Mouse (Mus musculus) Muller cell, postnatal 12 days (primary cell): ENCODE results near the gene Zfp637.
"Not testable (repeated sequence)": the region's sequence is repeated elsewhere in the genome, so short reads cannot be mapped to it uniquely, and the experiment has no call there.

ENCODE experiments used
- DNase-seq: peaks from one replicate; pipeline ENCODE4 v3.0.0-alpha.2; 2015; ENCODE audit errors: inconsistent ontology term

The Zfp637 gene

DNA sequence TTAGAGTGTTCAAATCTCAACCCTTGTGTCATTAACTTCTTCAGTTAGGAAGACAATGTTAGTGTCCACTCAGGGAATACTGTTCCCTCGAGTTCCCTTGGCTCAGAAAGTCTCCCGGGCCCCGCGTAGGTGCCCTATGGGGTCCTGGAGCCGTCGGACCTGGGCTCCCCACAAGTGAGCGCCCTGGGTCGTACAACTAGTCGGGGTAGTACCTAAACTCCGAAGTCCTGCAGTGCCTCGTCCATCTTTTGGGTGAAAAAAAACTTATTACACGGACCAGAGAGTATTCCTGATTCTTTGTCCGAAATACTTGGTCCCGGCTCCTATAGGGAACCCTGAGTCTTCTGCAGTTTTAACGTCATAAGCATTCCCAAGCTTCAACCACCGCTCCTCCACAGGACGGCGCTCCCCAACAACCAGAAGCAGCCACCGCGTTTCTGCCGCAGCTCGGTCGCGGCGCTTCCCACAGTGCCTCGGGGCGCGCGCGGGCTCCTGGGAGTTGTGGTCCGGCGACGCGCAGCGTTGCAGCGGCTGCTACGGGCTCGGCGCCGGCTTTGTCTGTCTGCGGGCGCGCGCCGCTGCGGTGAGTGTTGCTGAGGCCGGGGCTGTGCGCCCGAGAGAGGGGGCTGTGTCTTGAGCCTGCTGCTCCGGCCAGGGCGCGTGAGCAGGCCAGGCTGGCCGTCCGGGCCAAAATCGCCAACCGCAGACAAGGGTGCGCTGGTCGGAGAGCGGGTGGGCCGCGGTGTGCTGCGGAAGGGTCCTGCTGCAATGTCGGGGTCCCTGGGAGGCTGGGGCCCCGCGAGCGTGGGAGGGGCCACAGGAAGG lies at the start of gene Zfp637:
Zfp637 (plus strand) TSS at position 495 of the 825 bp plus-strand sequence.
- peak; percentile 97 for DNase-seq

DNA sequence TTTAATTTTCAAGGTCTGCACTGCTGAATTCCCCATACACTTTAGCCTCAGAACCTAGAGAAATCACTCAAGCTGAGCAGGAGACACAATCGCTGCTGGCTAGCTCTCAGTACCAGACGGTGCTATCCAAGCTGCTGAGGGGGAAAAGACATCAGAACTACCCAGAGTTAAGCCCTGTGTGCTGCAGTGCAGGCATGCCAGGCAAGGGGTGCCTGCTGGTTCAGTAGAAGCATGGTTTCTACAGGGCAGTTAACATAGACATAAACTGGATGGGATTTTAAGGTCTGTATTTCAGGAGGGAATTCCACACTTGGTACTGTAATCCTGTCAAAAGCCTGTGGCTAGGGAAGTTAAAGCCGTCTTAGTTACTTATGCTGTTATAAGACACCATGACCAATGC lies 45.7 kb upstream of the Zfp637 start:
- DNase-seq: no peak

DNA sequence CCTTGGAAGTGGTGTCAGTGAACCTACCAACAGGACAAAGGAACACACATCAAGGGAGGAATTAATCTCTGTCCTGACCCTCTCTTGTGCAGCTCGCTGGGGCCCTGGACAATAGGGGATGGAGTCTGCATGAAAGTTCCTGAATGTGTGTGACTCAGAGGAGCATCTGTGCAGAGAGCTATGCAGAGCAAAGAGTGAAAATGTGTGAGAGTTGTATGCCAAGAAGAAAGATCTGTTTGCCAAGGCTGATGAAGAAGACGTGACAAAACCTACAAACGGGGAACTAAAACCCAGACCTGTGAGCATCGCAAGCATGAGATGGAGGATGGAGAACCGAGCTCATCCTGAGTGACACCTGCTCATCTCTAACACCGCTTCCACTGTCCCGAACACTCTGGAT lies 40.2 kb upstream of the Zfp637 start:
- DNase-seq: peak; percentile 12

DNA sequence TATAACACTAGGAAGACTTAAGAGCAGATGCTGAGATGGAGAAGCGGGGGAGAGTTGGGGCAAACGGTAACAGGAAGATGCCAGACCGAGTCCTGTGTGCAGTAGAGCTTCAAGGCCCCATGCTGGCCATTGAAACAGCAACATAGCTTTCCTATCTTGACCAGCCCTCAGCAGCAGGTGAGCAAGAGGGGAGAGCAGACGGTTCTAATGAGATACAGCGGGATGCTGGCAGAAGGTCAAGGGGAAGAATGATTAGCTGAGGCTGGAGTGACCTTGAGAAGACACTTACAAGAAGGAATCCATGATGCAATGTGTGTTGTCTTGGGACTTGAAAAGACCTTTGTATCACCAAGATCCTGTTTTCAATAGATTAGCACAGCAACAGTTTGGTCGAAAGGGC lies 39.2 kb upstream of the Zfp637 start:
- DNase-seq: no peak

DNA sequence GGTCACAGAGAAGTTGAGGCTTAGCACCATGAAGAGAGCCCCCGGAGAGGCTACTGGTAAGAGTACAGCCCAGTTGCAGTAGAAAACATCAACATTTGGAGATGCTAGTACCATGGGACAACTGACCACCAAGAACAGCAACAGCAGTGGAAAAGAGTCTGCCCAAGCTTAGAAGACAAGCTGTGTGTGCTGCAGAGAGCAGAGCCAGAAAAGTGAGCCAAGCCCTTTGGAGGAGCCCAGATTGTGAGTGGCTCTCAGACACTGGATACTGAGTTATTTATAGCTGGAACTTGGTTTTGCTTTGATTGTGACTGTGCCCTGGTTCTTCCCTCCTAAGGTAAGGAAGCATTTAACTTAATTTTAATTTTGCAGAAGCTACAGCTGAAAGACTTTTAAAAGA lies 33.2 kb upstream of the Zfp637 start:
- DNase-seq: no peak

DNA sequence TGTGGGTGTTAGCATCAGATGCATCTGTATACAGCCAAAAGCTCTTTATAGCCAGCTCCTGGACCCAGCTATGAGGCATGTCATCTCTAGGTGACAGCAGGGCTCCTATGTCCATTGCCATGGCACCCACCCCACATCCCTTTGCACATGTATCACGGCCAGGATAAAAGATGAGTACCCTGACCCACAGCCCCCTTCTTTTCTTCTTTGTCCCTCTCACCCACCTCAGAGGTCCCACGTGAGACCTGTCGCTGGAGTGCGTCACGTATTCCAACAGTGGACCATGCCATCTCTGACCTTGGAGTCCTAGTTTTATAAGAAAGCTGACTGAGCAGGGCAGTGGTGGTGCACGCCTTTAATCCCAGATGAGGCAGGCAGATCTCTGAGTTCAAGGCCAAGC lies 31.2 kb upstream of the Zfp637 start:
- DNase-seq: no peak

DNA sequence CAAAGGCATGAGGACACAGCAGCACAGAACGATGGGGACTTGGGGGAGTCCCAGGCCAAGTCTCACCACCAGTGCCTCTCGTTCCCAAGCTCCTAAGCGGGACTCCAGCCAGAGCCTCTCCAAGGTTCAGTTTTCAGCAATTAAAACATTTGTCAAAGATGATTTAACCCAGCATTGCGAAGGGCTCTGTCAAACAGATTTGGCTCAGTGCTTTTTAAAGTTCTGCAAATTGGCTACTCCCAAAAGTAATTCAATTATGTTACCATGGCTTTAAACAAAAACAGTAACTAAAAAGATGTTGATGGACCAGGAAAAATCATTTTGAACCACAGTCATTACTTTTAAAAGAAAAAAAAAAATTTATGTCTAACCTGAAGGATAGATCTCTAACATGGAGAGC lies 30.3 kb upstream of the Zfp637 start:
- no peak for DNase-seq

DNA sequence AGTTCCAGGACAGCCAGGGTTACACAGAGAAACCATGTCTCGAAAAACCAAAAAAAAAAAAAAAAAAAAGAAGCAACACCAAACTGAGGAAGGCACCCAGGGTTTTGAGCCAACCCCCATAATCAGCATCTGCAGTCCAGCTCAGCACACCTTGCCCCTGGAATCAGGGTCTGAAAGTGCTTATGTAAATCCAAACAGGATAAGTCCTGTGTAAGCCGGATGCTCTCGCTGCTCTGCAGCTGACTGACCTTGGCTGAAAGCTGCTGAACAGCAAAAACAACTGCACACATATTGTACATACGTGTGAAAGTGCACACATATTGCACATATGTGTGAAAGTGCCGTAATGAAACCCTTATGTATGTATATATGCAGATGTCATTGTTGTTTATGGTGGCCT lies 29.7 kb upstream of the Zfp637 start:
- DNase-seq: no peak

DNA sequence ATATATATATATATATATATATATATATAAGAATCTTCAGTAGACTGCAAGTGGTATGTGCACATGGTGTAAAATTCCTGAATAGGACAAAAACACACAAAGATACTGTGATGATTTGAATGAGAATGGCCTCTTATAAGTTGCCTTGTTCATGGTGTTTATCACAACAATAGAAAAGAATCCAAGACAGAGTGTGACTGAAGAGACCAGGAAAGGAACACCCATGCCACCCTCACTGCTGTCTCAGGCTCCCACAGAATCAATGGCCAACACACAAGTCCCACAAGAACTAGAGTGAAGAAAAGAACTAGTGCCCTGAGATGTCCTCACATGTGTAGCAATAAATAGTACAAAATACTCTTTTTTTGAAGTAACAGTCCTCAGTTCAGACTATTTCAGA lies 26.3 kb upstream of the Zfp637 start:
- DNase-seq: no peak

DNA sequence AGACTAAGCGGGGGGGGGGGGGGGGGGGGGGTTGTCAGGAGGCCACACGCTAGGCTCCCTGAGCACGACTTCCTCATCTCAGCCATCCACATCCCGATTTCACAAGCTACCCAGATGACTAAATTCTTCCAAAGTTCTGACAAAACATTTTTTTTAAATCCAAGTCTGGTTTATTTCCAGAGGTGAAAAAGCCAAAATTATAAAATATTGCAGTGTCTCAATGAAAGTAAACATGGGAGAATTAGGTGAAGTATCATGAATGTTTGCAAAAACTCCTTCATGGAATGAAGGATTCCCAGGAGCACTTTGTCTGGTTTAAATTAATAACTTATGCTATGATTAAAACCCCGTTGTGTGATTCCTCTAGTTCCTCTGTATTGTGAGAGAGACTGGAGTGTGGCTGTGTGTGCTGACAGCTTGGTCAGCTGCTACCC lies 23.9 kb upstream of the Zfp637 start:
- no peak for DNase-seq

DNA sequence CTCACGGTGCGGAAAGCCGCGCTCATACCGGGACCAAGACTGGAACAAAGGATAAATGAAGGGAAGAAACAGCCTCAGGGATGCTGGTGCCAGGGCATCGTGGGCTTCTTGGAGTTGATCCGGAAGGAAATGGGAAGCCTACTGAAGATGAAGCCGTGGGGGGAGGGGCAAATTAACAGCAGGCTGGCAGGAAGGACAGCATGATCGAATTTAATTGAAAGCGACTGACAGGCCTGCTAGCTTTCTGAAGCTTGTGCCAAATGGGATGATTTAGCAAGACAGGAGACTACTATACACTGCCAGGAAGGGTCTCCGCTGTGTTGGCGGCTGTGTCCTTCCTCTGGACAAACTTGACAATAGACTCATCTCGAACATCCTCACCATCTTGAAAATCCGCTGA lies 20.7 kb upstream of the Zfp637 start:
- DNase-seq: no peak

DNA sequence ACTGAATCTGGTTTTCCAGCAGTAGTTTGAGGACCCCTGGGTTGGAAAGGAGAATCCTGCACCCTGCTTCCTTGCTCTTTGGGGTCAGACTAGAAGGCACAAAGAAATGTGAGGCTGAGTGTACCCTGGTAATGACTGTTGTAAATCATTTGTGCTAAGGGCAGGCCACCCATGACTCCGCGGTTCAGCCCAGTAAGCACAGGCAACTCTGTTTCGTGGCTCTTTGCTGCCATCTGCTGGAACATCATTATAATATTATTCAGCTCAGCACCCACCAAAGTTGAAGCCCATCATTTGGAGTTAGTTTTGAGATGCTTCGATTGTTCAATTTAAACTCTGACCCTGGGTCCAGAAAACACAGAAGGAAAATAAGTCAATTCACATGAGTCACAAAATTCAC lies 15.6 kb upstream of the Zfp637 start:
- peak; percentile 39 for DNase-seq

DNA sequence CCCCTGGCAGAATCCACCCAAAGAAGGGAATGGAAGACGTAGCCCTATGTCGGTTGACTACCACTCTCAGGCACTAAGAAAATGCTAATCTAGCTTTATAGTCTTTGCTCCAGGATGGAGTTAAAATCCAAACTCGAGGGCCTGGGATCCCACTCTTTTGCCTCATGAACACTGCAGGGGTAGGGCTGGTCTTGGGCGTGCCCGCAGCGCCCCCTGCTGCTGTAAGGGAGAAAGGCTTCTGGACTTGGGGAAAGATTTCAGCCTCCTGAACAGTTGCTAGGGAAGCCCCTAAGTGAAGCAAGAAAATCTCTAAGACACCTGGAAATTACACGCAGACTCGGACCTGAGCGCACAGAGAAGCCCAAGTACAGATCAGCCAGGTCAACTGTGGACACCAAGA lies 12.7 kb upstream of the Zfp637 start:
- DNase-seq: peak; percentile 54

DNA sequence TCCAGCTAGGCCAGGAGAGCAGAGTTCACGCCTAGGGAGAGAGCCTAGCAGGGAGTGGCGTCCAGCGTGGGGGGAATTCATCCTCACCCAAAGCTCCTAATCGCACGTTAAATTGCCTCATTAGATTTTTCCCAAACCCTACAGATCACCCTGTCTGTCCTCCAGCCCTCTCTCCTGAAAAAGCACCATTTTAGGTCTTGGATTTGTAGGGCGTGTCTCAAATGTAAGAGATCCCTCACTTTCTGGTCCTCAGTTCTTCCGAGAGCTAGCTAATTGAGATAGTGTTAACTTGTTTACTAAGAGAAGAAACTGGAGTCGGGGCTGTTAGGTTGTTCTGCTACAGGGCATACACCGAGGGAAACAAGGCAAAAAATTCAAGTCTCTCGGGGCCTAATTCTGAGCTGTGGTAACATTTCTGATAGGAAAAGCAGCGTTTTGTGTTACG lies 553 bp downstream of the Zfp637 start:
- DNase-seq: no peak

DNA sequence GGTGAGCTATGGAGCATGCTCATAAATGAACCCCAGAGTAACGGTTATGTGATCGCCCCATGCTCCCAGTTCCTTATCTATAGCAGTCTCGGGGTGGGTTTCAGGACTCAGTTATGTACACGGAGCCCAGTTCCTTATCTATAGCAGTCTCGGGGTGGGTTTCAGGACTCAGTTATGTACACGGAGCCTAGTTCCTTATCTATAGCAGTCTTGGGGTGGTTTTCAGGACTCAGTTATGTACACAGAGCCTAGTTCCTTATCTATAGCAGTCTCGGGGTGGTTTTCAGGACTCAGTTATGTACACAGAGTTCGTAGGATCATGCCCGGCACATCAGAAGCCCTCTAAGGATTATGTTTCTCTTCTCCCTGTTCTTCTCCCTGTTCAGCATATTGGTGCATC lies 3.6 kb downstream of the Zfp637 start:
- no peak for DNase-seq

DNA sequence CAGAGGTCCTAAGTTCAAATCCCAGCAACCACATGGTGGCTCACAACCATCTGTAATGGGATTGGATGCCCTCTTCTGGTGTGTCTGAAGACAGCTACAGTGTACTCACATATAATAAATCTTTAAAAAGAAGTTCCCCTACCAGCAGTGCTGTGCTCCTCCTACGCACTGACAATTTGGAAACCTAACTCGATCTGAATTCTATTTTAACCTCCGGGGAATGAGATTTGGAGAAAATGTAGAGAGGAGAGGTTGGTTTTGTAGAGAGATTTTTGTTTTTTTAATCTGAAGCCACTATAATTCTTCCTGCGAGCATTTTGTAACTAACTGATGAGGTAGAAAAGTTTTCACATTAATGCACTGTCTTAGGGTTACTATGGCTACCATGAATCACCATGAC lies 5.7 kb downstream of the Zfp637 start:
- DNase-seq: not testable (repeated sequence)

DNA sequence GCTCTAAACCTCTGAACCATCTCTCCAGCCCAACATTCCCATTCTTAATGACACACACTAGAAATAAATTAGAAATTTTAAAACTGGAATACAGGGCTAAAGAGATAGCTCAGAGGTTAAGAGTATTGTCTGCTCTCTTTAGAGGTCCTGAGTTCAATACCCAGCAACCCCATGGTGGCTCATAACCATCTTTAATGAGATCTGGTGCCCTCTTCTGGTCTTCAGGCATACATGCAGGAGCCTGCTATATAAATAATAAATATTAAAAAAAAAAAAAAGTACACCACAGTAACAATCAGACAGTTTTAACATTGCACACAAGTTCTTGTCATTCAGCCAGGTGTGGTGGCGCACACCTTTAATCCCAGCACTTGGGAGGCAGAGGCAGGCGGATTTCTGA lies 6.8 kb downstream of the Zfp637 start:
- DNase-seq: no peak

DNA sequence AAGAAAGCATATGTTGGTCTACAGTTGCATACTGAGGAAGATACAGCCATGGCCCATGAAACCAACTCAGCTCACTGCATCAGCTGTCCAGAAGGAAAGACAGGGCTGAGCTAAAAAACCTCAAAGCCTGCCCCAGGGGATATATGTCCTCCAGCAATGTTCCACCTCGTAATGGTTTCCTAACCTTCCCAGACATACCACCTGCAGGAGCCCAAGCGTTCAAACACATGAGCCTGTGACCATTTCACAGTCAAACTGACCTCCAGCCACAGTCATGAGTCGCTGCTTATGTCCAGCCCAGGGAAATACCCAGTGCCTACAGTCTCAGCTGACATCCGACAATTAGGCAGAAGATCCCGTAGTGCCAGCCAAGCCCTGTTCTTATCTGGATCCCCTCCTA lies 7.6 kb downstream of the Zfp637 start:
- no peak for DNase-seq

DNA sequence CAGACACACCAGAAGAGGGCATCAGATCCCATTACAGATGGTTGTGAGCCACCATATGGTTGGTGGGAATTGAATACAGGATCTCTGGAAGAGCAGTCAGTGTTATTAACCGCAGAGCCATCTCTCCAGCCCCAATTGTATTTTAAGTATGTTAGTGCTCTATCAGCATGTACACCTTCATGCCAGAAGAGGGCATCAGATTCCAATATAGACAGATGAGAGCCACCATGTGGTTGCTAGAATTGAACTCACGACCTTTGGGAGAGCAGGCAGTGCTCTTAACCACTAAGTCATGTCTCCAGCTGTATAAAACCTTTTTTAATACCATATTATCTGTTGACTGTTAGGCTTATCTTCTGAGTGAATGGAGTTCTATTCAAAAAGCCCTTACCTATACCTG lies 10.8 kb downstream of the Zfp637 start:
- no peak for DNase-seq

DNA sequence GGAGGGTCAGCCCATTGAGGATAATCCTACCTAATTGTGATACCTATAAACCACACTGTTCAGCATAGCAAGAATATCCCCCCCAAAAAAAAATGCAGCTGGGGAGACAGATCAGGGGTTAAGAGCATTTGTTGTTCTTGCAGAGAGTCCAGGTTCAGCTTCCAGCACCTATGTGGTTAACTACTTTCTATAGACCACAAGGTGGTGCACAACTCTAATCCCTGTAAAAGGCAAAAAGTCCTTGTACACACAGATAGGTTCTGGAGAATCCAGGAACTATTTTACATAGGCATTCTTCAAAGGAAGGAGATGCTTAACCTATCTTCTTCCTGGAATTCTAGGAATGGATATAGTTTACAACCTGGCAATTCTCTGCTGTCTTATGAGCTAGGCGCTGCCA lies 17.0 kb downstream of the Zfp637 start:
- DNase-seq: no peak

DNA sequence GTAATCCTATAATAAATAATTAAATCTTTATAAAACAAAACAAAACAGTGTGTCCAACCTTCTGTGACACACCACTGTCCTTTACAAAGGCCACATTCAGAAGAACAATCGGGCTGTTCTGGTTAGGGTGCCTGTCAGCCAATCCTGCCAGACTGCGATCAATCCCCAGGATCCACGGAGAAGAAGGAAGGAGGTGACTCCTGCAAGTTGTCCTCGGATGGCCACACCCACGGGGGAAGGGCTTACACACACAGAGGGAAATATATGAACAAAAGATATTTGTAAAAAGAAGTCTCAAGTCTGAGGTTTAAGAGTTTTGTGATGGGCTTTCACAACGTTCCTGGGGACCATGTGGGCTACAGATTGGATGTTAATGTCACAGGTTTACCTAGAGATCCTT lies 20.9 kb downstream of the Zfp637 start, which contains the start of gene Zfp239:
Zfp239 (plus strand) TSS at position 253 of the 400 bp plus-strand sequence.
- no peak for DNase-seq

DNA sequence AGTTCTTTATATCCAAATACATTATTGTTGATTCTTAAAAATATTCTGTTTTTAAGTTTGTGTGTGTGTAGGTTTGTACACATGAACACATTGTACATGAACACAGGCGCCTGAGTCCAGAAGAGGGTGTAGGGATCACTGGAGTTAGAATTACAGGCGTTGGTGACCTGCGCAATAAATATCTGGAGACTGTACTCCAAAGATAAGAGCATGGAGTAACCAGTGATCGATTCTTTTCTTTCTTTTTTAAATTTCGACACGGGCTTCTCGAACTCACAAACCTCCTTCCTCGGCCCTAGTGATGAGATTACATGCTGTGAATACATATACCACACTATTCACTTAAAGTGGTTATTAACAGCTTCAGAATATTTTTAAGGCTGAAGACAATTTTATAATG lies 21.5 kb downstream of the Zfp637 start:
- DNase-seq: no peak

DNA sequence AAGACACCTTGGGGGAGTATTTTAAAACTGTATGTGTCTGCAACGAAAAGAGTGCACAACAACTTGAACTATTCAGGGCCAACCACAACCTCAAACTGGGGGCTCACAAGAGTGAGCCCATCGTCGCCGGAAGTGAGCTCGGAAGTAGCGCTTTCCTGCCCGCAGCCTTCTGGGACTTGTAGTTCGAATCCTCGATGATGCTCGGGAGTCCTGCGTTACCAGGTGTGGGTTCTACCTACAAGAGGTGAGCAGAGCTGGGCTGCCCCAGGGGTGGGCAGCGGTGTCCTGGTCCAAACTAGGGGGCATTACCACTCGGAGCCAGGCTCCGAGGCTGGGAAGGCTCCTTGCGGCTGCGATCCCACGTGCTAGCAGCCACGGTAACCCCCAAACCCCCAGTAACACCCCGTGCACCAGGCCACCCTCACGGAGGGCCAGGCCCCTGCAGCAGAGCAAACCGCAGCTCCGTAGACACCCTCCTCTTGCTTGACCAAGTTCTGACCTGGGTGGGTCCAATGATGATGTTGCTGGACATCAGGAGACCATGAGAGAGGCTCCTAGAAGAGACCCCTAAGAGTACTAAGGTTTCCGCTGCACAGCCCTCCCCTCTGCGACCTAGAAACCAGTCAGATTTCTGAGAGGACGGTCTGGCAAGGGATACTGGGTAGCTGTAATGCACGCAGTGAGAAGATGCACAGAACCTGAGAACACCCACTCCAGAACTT lies 22.1 kb downstream of the Zfp637 start:
- peak; percentile 18 for DNase-seq
